Mouse (Mus musculus) heart, postnatal 0 days (tissue): ENCODE results near the gene Upb1. TPM values are rescaled to one million over a fixed set of nuclear protein-coding genes. Genes with fewer than 3 reads are reported as not detected.
"Not testable (repeated sequence)": the region's sequence is repeated elsewhere in the genome, so short reads cannot be mapped to it uniquely, and the experiment has no call there.

Source experiments
- ATAC-seq: fragments of 200-750 bp; cut with Nextera tagmentation; 2 replicates; pipeline ENCODE4 v1.8.0; 2017; ENCODE audit warnings: low read depth, moderate number of reproducible peaks, moderate library complexity; ENCODE audit not compliant: insufficient read depth
- DNase-seq: peaks from one replicate; pipeline ENCODE4 v3.0.0-alpha.2; 2016; ENCODE audit warnings: low spot score
- H3K27ac ChIP-seq: fragments of 300-500 bp; sonication (generic); 2 replicates; pipeline ENCODE4 v1.5.1; 2014; ENCODE audit warnings: low read depth, mild to moderate bottlenecking
- H3K27me3 ChIP-seq: fragments of 300-500 bp; sonication (generic); 2 replicates; pipeline ENCODE4 v1.6.1; 2014; ENCODE audit warnings: low read length, mixed read lengths; ENCODE audit not compliant: control insufficient read depth, insufficient read depth
- H3K36me3 ChIP-seq: fragments of 300-500 bp; sonication (generic); replicated peaks from 2 replicates; pipeline ENCODE4 v1.6.1; 2014; ENCODE audit warnings: low read length, mixed read lengths; ENCODE audit not compliant: control insufficient read depth, insufficient read depth
- H3K4me1 ChIP-seq: fragments of 300-500 bp; sonication (generic); 2 replicates; pipeline ENCODE4 v1.6.1; 2014; ENCODE audit warnings: antibody characterized with exemption; ENCODE audit not compliant: control insufficient read depth, insufficient read depth
- H3K4me2 ChIP-seq: fragments of 300-500 bp; sonication (generic); 2 replicates; pipeline ENCODE4 v1.6.1; 2014; ENCODE audit warnings: low read depth, mild to moderate bottlenecking, low read length, moderate library complexity
- H3K4me3 ChIP-seq: fragments of 300-500 bp; sonication (generic); 2 replicates; pipeline ENCODE4 v1.5.1; 2014; ENCODE audit warnings: low read depth, low read length
- H3K9ac ChIP-seq: fragments of 300-500 bp; sonication (generic); replicated peaks from 2 replicates; pipeline ENCODE4 v1.6.1; 2014; ENCODE audit warnings: low read depth, low read length, mixed read lengths
- H3K9me3 ChIP-seq: fragments of 300-500 bp; sonication (generic); replicated peaks from 2 replicates; pipeline ENCODE4 v1.6.1; 2016; ENCODE audit warnings: low read length; ENCODE audit not compliant: control insufficient read depth
- CTCF ChIP-seq: IDR thresholded peaks from 2 replicates; pipeline ENCODE4 v1.5.1; 2016; ENCODE audit warnings: antibody characterized with exemption, control low read depth, low read depth
- EP300 ChIP-seq: IDR thresholded peaks from 2 replicates; pipeline ENCODE4 v1.6.1; 2016; ENCODE audit warnings: antibody characterized with exemption, low read depth
- WGBS: fragments of 180-500 bp; shearing (Covaris S2); extraction: QIAGEN DNeasy Blood & Tissue Kit; methylation state at CpG from one replicate; pipeline ENCODE4 v1.1.7; 2014; 5-methylcytosine and 5-hydroxymethylcytosine counted together
- polyA plus RNA-seq: library from polyadenylated mRNA; unstranded; fragments of >200 nt; fragmentation: Nextera tagmentation; extraction: Ambion mirVana; gene quantifications from 2 replicates; pipeline ENCODE4 v1.2.1, GENCODE M21; 2015
- total RNA-seq: library from RNA; depleted of rRNA; stranded (reverse); fragments of >200 nt; gene quantifications from 2 replicates; pipeline ENCODE4 v1.2.3, GENCODE M21; 2014; ENCODE audit warnings: low replicate concordance

Gene Upb1
- total and polyA plus RNA-seq, 2 experiments from 2014 or later, result 1.1 TPM; not detected in 1

DNA sequence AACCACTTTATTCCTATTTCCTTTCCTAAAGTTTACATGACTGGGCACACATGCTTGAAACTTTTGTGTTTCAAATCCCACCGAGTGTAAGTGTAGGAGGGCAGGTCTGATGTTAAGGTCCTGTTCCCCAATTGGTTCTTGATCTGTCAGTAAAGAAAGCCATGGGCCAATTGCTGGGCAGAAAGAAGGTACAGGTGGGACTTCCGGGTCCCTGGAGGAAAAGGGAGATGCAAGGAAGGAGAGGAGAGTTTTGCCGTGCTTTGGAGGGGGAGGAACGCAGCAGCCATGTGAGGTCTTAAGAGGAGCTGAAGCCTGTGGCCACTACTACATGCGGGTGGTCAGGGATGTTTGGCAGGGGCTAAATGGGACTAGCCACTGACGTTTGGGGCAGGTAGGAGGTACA is 35.7 kb upstream of the Upb1 start:
- Histone ChIP-seq H3K4me3 (peak overlapping the region; percentile 25), H3K27me3 (no peaks in the 10 kb centered on the region), H3K9ac (no peak overlapping the region), H3K36me3 (no peaks in the 10 kb centered on the region), H3K9me3 (no peaks in the 10 kb centered on the region), H3K27ac (no peak overlapping the region; the same call in 1 of the 2 replicates), H3K4me1 (peaks cover 15% of the 10 kb centered on the region), H3K4me2 (peak overlapping the region; percentile 42)
- no peak for ATAC-seq
- no peak for DNase-seq
- 56% methylated on average over 6 of the region's 6 CpGs for WGBS
- TF ChIP-seq CTCF, result no peak

GRCm38 (mm10) chr10:75373655-75374351 is 27.1 kb upstream of the Upb1 start:
- peak overlapping the region; percentile 76 for H3K27ac ChIP-seq
- not testable (repeated sequence) for H3K4me1 ChIP-seq, H3K9me3 ChIP-seq, H3K27me3 ChIP-seq, H3K36me3 ChIP-seq, H3K4me3 ChIP-seq, H3K4me2 ChIP-seq, H3K9ac ChIP-seq
- peak; percentile 77 for ATAC-seq
- WGBS, result 28% methylated on average over 12 of the region's 19 CpGs
- DNase-seq, result peak; percentile 54

- H3K4me3 ChIP-seq, result no peak overlapping the region
- H3K36me3 ChIP-seq, result no peaks in the 10 kb centered on the region
- peak; percentile 79 for ATAC-seq
- DNase-seq, result peak; percentile 72
- H3K27me3 ChIP-seq, result no peaks in the 10 kb centered on the region
- no peak overlapping the region; the same call in 1 of the 2 replicates for H3K4me2 ChIP-seq
- WGBS, result 28% methylated on average over 10 of the region's 10 CpGs
- TF ChIP-seq EP300 (no peak), CTCF (no peak)
- peaks cover 3% of the 10 kb centered on the region; the same call in 1 of the 2 replicates for H3K9me3 ChIP-seq
- no peaks in the 10 kb centered on the region for H3K4me1 ChIP-seq
- peak overlapping the region; percentile 66 for H3K27ac ChIP-seq
- H3K9ac ChIP-seq, result no peak overlapping the region
Observed at GRCm38 (mm10) chr10:75378688-75379087, 22.2 kb upstream of the Upb1 start.

GRCm38 (mm10) chr10:75390156-75390555 is 10.8 kb upstream of the Upb1 start:
- Histone ChIP-seq H3K4me1 (no peaks in the 10 kb centered on the region), H3K9me3 (0 out of 2 replicates have a peak, but pooled peaks cover 3% of the 10 kb centered on the region), H3K36me3 (no peaks in the 10 kb centered on the region), H3K27me3 (no peaks in the 10 kb centered on the region), H3K9ac (no peak overlapping the region), H3K4me2 (no peak overlapping the region), H3K27ac (no peak overlapping the region), H3K4me3 (no peak overlapping the region)
- 76% methylated on average over 2 of the region's 2 CpGs for WGBS
- TF ChIP-seq EP300, result no peak
- no peak for TF ChIP-seq CTCF
- DNase-seq (no peak), ATAC-seq (no peak)

DNA sequence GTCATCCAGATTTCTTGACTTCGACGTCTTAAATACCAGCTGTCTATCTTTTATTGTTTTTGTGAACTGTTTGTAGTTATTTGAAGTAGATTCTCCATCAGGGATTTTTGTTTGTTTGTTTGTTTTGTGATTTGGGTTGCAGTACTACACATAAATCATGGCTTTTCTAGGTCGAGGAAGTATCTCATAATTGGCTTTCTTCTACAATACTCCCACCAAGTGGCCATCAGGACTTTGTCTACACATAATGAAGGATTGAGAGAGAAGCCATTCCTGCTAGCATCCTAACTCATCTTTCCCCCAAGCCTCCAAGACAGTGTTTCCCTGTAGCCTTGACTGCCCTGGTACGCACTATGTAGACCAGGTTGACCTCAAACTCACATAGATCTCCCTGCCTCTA is 10.1 kb upstream of the Upb1 start:
- H3K4me1 ChIP-seq, result no peaks in the 10 kb centered on the region
- no peaks in the 10 kb centered on the region for H3K36me3 ChIP-seq
- 0 out of 2 replicates have a peak, but pooled peaks cover 3% of the 10 kb centered on the region for H3K9me3 ChIP-seq
- no peaks in the 10 kb centered on the region for H3K27me3 ChIP-seq
- H3K27ac ChIP-seq, result no peak overlapping the region
- H3K4me2 ChIP-seq, result no peak overlapping the region
- no peak overlapping the region for H3K4me3 ChIP-seq
- ATAC-seq, result no peak
- DNase-seq, result peak; percentile 48
- TF ChIP-seq EP300 (no peak), CTCF (peak; percentile 66)
- WGBS, result 73% methylated on average over 4 of the region's 4 CpGs
- H3K9ac ChIP-seq, result no peak overlapping the region

DNA sequence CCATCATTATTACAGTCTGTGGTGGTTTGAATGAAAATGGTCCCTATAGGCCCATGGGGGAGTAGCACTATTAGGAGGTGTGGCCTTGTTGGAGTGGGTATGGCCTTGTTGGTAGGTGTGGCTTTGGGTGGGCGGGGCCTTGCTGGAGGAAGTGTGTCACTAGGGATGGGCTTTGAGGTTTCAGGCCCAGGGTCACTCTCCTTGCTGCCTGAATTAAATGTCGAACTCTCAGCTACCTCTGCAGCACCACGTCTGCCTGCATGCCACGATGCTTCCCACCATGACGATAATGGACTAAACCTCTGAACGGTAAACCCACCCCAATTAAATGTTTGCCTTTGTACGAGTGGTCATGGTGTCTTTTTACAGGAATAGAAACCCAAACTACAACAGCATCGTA is 6.1 kb upstream of the Upb1 start:
- ATAC-seq, result no peak
- H3K4me1 ChIP-seq, result no peaks in the 10 kb centered on the region
- 83% methylated on average over 8 of the region's 8 CpGs for WGBS
- no peak overlapping the region for H3K27ac ChIP-seq
- H3K9ac ChIP-seq, result no peak overlapping the region
- DNase-seq, result no peak
- H3K27me3 ChIP-seq, result no peaks in the 10 kb centered on the region
- H3K4me3 ChIP-seq, result no peak overlapping the region
- H3K4me2 ChIP-seq, result no peak overlapping the region
- H3K9me3 ChIP-seq, result no peaks in the 10 kb centered on the region
- H3K36me3 ChIP-seq, result no peaks in the 10 kb centered on the region
- TF ChIP-seq EP300 (no peak), CTCF (no peak)
